Mouse (Mus musculus) adrenal gland, adult 18-20 months (tissue): ENCODE results near the gene Maats1. TPM values are rescaled to one million over a fixed set of nuclear protein-coding genes. Genes with fewer than 3 reads are reported as not detected.

Source experiments
- total RNA-seq, 2 experiments: library from RNA; stranded (reverse); gene quantifications; 1 replicate in 1 of 2; 2 replicates in 1 of 2; pipeline ENCODE4 v1.2.3; 2021

The Maats1 gene
- total RNA-seq, 2 experiments from 2014 or later: 0.22 to 0.30 TPM

Other genes with a start within 250 kb of the Maats1 start
- gene Nr1i2, start 47.3 kb downstream of the Maats1 start, total RNA-seq: not detected
- gene Cox17, start 4.8 kb upstream of the Maats1 start, total RNA-seq: 100 to 1,000 TPM; 342 to 359 TPM
- not detected for gene Gm21987, start 4.9 kb upstream of the Maats1 start, total RNA-seq
- 1 to 10 TPM in 1 of 2 experiments, under 1 TPM in 1; 0.80 to 4.6 TPM for gene Popdc2, start 20.1 kb upstream of the Maats1 start, total RNA-seq
- gene Pla1a, start 91.0 kb upstream of the Maats1 start, total RNA-seq: 10 to 100 TPM; 13.9 to 51.8 TPM
- 10 to 100 TPM; 32.8 to 39.6 TPM for gene Adprh, start 110.6 kb upstream of the Maats1 start, total RNA-seq
- gene Cd80, start 113.4 kb upstream of the Maats1 start, total RNA-seq: under 1 TPM; 0.53 to 0.70 TPM
- gene Timmdc1, start 180.5 kb upstream of the Maats1 start, total RNA-seq: 10 to 100 TPM; 43.9 to 51.5 TPM
- gene Poglut1, start 208.1 kb upstream of the Maats1 start, total RNA-seq: 10 to 100 TPM; 27.8 to 29.3 TPM
- gene Tmem39a, start 216.6 kb upstream of the Maats1 start, total RNA-seq: 10 to 100 TPM; 71.5 to 78.4 TPM